Mouse (Mus musculus): Measurements from ENCODE around the gene Spi1. TPM values are rescaled to one million over a fixed set of nuclear protein-coding genes. Genes with fewer than 3 reads are reported as not detected.

Spi1 gene
- total RNA-seq, 2 experiments from 2014 or later, result 3.6 to 3.8 TPM

DNA sequence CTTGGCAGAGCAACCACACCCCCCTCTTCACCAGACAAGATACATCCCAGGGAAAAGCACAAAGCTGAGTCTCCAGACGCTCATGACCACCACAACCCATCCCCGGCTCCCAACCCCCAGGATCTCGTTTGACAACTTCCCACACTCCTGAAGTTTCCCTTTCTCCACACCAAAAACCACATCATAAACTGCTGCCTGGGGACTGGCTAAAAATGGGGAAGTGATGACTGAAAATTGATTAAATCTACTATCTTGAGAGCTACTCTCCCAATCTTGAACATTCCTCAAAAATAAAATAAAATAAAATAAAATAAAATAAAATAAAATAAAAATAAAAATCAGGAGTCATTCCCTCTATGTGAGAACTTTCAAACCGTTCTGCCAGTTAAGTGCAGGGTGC lies 80.8 kb downstream of the Spi1 start:
- DNase-seq (ENCODE audit: extremely low spot score in 1 of 2, low spot score in 1 of 2), result no peak

DNA sequence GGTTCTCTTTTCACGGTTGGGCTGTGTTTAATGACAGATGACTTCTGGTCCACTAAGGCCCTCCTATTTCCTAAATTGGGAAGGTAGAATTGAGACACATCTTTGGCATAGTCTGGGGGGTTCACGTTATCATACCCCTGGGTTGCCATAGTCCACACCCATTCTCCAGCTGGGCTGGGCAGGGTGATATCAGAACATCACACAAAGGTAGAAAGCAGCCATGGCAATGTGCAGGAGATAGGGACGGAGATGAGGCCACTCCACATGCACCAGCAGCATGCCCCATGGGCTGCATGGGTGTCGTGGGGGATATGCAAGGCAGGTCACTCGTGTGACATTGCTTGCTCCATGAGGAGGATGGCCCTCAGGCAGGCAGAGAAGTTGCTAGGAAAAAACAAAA lies 81.3 kb downstream of the Spi1 start:
- no peak for DNase-seq (ENCODE audit: extremely low spot score in 1 of 2, low spot score in 1 of 2)

GRCm38 (mm10) chr2:91164991-91165390 lies 82.8 kb downstream of the Spi1 start:
- no peak for DNase-seq (ENCODE audit: extremely low spot score in 1 of 2, low spot score in 1 of 2)

Other genes with a start within 250 kb of the Spi1 start
- gene Mtch2, start 235.2 kb upstream of the Spi1 start, total RNA-seq (2021), result 100 to 1,000 TPM; 116 to 124 TPM
- 100 to 1,000 TPM; 209 to 222 TPM for gene C1qtnf4, start 196.5 kb upstream of the Spi1 start, total RNA-seq (2021)
- gene Kbtbd4, start 177.7 kb upstream of the Spi1 start, total RNA-seq (2021), result 10 to 100 TPM; 32.5 to 43.0 TPM
- 100 to 1,000 TPM; 219 to 254 TPM for gene Ndufs3, start 177.6 kb upstream of the Spi1 start, total RNA-seq (2021)
- 100 to 1,000 TPM; 138 to 153 TPM for gene Celf1, start 142.0 kb upstream of the Spi1 start, total RNA-seq (2021)
- under 1 TPM in 1 of 2 experiments, not detected in 1; 0.59 TPM for gene Rapsn, start 46.8 kb upstream of the Spi1 start, total RNA-seq (2021)
- gene Psmc3, start 28.4 kb upstream of the Spi1 start, total RNA-seq (2021), result 100 to 1,000 TPM; 232 to 234 TPM
- gene Slc39a13, start 12.0 kb upstream of the Spi1 start, total RNA-seq (2021), result 10 to 100 TPM; 23.3 to 31.2 TPM
- under 1 TPM; 0.20 to 0.23 TPM for gene Mybpc3, start 35.8 kb downstream of the Spi1 start, total RNA-seq (2021)
- 100 to 1,000 TPM; 203 to 235 TPM for gene Madd, start 101.4 kb downstream of the Spi1 start, total RNA-seq (2021)
- gene Nr1h3, start 120.4 kb downstream of the Spi1 start, total RNA-seq (2021), result 1 to 10 TPM; 3.9 to 5.4 TPM
- gene Acp2, start 120.5 kb downstream of the Spi1 start, total RNA-seq (2021), result 10 to 100 TPM; 52.1 to 55.9 TPM
- 10 to 100 TPM in 1 of 2 experiments, 1 to 10 TPM in 1; 8.0 to 10.4 TPM for gene Ddb2, start 154.6 kb downstream of the Spi1 start, total RNA-seq (2021)
- gene Pacsin3, start 173.6 kb downstream of the Spi1 start, total RNA-seq (2021), result 10 to 100 TPM; 25.9 to 30.6 TPM
- gene Arfgap2, start 182.6 kb downstream of the Spi1 start, total RNA-seq (2021), result 10 to 100 TPM; 68.4 to 77.3 TPM